Mouse (Mus musculus) ES-Bruce4 (cell line): ENCODE data around the gene Gucy1b2.

Experiments used
- CTCF ChIP-seq: IDR thresholded peaks from one replicate; pipeline ENCODE4 v1.8.1; 2011; ENCODE audit warnings: low read depth, low read length
- EP300 ChIP-seq: IDR thresholded peaks from 2 replicates; pipeline ENCODE4 v1.6.1; 2011; ENCODE audit warnings: low read depth, low read length; ENCODE audit not compliant: insufficient read depth

DNA sequence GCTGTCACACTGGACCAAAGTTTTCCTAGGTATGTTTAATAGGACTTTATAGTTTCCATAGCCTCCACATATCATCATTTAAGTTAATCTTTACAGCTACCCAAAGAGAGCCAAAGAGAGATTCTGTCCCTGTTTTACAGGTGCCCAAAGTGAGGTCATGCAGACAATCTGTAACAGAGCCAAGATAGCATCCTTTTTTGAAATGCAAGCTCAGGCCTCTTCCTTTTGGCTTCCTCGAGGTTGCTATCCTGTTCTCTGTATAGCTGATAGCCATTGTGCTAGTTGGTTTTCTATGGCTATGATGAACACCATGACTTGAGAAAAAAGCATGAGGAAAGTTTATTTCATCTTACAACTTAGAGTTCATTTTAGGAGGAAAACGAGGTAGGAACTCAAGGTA is 80.0 kb downstream of the Gucy1b2 start:
- TF ChIP-seq CTCF (no peak), EP300 (no peak)
